Mouse (Mus musculus): ENCODE results near the gene Mark3. TPM values are rescaled to one million over a fixed set of nuclear protein-coding genes. Genes with fewer than 3 reads are reported as not detected.
A peak's percentile ranks its signal among the peaks of the same experiment; 100 is the strongest.

Mark3 gene
- total RNA-seq, 1 experiment: 90.9 TPM

DNA sequence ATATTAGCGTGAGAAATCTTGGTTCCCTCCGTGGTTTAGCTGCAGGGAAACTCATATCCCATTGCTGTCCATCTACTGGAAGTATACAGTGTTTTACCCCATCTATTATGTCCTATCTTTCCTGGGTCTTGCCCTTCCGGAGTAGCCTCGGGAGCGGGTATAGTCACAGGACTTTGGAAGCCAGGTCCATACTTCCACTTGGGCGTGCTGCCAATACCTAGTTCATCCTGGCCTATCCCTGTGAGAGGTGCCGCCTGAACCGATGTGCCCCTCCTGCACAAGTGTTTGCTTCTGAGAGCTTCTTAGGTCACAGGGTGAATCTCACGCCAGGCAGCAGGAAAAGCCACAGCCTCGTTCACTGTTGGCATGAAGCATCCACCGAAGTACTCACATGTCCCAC, 115.1 kb downstream of the Mark3 start:
- in situ Hi-C loops (cut with MboI; ENCODE audit: low sequenced_read_pairs in 2 of 2, unreplicated experiment in 2 of 2): no loop called here
- no peaks in the 10 kb centered on the region for H3K9me3 ChIP-seq (ENCODE audit: control insufficient read depth, insufficient read depth, low read depth, low read length)
- H3K36me3 ChIP-seq (ENCODE audit: control insufficient read depth, insufficient read depth, low read length, poor library complexity, severe bottlenecking): no peaks in the 10 kb centered on the region
- no peak overlapping the region for H3K27ac ChIP-seq (ENCODE audit: insufficient read depth, low read depth, low read length, poor library complexity, severe bottlenecking)
- peaks cover 2 to 26% of the 10 kb centered on the region in 2 experiments; a peak in 3 of 4 replicates for H3K4me1 ChIP-seq (ENCODE audit: control insufficient read depth in 2 of 2, insufficient read depth in 2 of 2, low read length in 2 of 2, poor library complexity in 1 of 2)
- no peak for TF ChIP-seq CHD2 (IDR thresholded peaks at IDR 0.05; ENCODE audit: low read depth, low read length)
- H3K9ac ChIP-seq (ENCODE audit: insufficient read depth, low read depth, low read length, poor library complexity, severe bottlenecking): no peak overlapping the region
- H3K4me3 ChIP-seq (ENCODE audit: insufficient read depth in 1 of 2, low read depth in 1 of 2, low read length in 2 of 2, poor library complexity in 1 of 2, severe bottlenecking in 1 of 2): no peak overlapping the region
- DNase-seq (ENCODE audit: low read depth, low spot score): no peak

DNA sequence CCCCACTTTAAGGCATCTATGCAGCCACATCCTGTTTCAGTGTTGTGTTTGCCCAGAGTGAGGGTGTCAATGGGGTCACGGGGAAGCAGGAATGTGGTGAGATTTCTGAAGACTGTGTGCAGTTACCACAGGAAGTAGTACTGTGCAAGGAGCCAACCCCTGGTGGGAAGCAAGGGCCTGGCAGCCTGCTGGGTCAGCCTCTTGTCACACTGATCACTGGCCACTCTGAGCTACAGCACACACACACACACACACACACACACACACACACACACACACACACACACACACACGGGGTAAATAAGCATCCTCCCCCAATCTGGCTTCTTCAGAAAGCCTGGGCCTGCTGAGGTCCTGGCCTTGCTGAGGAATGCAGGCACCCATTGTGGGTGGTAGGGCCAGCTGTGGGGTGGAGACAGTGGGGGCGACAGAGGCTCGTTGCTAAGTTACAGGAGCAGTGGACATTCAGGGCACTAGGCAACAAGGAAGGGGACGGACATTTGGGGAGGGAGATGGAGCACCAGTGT, 117.1 kb downstream of the Mark3 start:
- Histone ChIP-seq H3K9ac (ENCODE audit: insufficient read depth, low read depth, low read length, poor library complexity, severe bottlenecking) (no peak overlapping the region), H3K4me3 (ENCODE audit: insufficient read depth in 1 of 2, low read depth in 1 of 2, low read length in 2 of 2, poor library complexity in 1 of 2, severe bottlenecking in 1 of 2) (no peak overlapping the region), H3K9me3 (ENCODE audit: control insufficient read depth, insufficient read depth, low read depth, low read length) (no peaks in the 10 kb centered on the region), H3K36me3 (ENCODE audit: control insufficient read depth, insufficient read depth, low read length, poor library complexity, severe bottlenecking) (no peaks in the 10 kb centered on the region), H3K4me1 (ENCODE audit: control insufficient read depth in 2 of 2, insufficient read depth in 2 of 2, low read length in 2 of 2, poor library complexity in 1 of 2) (peaks cover 4 to 37% of the 10 kb centered on the region in 2 experiments; a peak in 3 of 4 replicates), H3K27ac (ENCODE audit: insufficient read depth, low read depth, low read length, poor library complexity, severe bottlenecking) (no peak overlapping the region)
- TF ChIP-seq ZC3H11A (IDR thresholded peaks at IDR 0.05; ENCODE audit: borderline replicate concordance, low read depth, low read length) (no peak), ZNF384 (IDR thresholded peaks at IDR 0.05; ENCODE audit: low read depth, low read length) (no peak), CHD2 (IDR thresholded peaks at IDR 0.05; ENCODE audit: low read depth, low read length) (no peak), MAFK (IDR thresholded peaks at IDR 0.05; ENCODE audit: insufficient read depth, low read depth, low read length) (no peak), HCFC1 (IDR thresholded peaks at IDR 0.05; ENCODE audit: borderline replicate concordance, insufficient read depth, low read length) (no peak)
- in situ Hi-C loops (cut with MboI; ENCODE audit: low sequenced_read_pairs in 2 of 2, unreplicated experiment in 2 of 2): no loop called here
- DNase-seq (ENCODE audit: low read depth, low spot score): no peak

DNA sequence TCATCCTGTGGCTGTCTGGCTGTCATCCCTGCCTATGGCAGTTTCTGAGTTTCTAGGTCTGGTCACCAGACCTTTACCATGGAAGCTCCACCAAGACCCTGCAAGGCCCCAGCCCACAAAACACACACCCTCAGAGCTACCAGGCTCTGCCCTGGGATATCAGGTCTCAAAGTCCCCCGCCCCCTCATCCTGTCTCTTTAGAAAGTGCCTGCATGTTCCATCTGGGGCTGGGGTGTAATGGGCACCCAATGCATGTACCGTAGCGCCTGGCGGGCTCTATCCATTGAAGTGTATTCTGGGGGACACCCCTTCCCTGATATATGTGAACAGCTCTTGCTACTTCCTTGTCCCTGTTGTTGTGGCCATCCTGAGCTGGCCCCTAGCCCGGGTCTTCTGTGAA, 118.6 kb downstream of the Mark3 start:
- DNase-seq (ENCODE audit: low read depth, low spot score): no peak
- no peaks in the 10 kb centered on the region for H3K9me3 ChIP-seq (ENCODE audit: control insufficient read depth, insufficient read depth, low read depth, low read length)
- 0 out of 2 replicates have a peak overlapping the region, but pooled peaks have one; percentile 34 for H3K9ac ChIP-seq (ENCODE audit: insufficient read depth, low read depth, low read length, poor library complexity, severe bottlenecking)
- peaks cover 4 to 34% of the 10 kb centered on the region in 2 experiments; a peak in 3 of 4 replicates for H3K4me1 ChIP-seq (ENCODE audit: control insufficient read depth in 2 of 2, insufficient read depth in 2 of 2, low read length in 2 of 2, poor library complexity in 1 of 2)
- in situ Hi-C loops (cut with MboI; ENCODE audit: low sequenced_read_pairs in 2 of 2, unreplicated experiment in 2 of 2): no loop called here
- TF ChIP-seq MAFK (IDR thresholded peaks at IDR 0.05; ENCODE audit: insufficient read depth, low read depth, low read length): no peak
- H3K4me3 ChIP-seq (ENCODE audit: insufficient read depth in 1 of 2, low read depth in 1 of 2, low read length in 2 of 2, poor library complexity in 1 of 2, severe bottlenecking in 1 of 2): peak overlapping the region; percentile 0 to 5; a peak in 1 of 4 replicates
- H3K27ac ChIP-seq (ENCODE audit: insufficient read depth, low read depth, low read length, poor library complexity, severe bottlenecking): no peak overlapping the region
- H3K36me3 ChIP-seq (ENCODE audit: control insufficient read depth, insufficient read depth, low read length, poor library complexity, severe bottlenecking): no peaks in the 10 kb centered on the region

DNA sequence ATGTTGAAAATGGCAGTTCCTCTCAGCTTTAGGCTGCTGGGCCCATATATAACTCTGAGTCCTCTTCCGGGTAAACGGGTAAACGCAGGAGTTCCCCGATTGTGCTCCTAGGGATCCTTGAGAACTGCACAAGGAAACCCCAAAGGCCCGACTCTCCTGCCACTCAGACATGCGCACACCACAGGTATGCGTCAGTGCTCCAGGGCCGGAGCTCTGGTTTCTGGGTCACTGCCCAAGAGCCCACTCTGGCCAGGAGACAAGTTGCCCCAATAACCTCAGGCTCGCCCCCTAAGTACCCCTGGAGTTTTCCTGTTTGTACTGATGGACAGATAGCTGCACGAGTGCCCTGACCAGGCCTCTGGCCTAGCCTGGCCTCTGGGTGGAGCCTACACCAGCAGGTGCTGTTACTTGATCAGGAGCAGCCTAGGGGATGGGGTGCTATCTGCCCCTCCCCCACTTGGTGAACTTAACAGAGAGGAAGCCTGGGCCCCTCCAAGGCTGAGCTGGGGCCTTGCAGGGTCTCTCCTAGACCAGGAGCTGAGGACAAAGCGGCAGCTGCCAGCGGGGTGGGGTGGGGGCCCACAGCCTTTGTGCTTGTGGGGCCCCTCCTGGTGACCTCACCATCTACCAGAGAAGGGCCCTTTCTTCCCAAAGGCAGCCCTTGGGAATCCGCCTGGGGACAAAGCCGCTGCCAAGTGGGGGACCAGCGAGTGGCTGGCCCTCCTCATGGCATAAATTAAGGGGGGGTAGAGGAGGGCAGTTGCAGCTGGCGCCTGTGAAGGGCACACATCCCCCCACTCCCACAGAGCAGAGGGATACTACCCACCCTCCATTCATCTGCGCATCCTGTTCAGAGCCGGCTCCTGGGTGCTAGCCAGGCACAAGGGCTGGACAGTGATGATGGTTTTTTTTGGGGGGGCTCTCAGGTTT, 119.3 kb downstream of the Mark3 start:
- in situ Hi-C loops (cut with MboI; ENCODE audit: low sequenced_read_pairs in 2 of 2, unreplicated experiment in 2 of 2): no loop called here
- no peaks in the 10 kb centered on the region for H3K36me3 ChIP-seq (ENCODE audit: control insufficient read depth, insufficient read depth, low read length, poor library complexity, severe bottlenecking)
- peaks cover 4 to 32% of the 10 kb centered on the region in 2 experiments; a peak in 3 of 4 replicates for H3K4me1 ChIP-seq (ENCODE audit: control insufficient read depth in 2 of 2, insufficient read depth in 2 of 2, low read length in 2 of 2, poor library complexity in 1 of 2)
- TF ChIP-seq ZNF384 (IDR thresholded peaks at IDR 0.05; ENCODE audit: low read depth, low read length) (no peak), ZC3H11A (IDR thresholded peaks at IDR 0.05; ENCODE audit: borderline replicate concordance, low read depth, low read length) (no peak), CHD2 (IDR thresholded peaks at IDR 0.05; ENCODE audit: low read depth, low read length) (no peak), MAFK (IDR thresholded peaks at IDR 0.05; ENCODE audit: insufficient read depth, low read depth, low read length) (no peak), HCFC1 (IDR thresholded peaks at IDR 0.05; ENCODE audit: borderline replicate concordance, insufficient read depth, low read length) (no peak)
- no peak overlapping the region for H3K9ac ChIP-seq (ENCODE audit: insufficient read depth, low read depth, low read length, poor library complexity, severe bottlenecking)
- H3K27ac ChIP-seq (ENCODE audit: insufficient read depth, low read depth, low read length, poor library complexity, severe bottlenecking): no peak overlapping the region
- 0 out of 4 replicates have a peak overlapping the region, but pooled peaks of 1 of the 2 experiments have one; percentile 0 for H3K4me3 ChIP-seq (ENCODE audit: insufficient read depth in 1 of 2, low read depth in 1 of 2, low read length in 2 of 2, poor library complexity in 1 of 2, severe bottlenecking in 1 of 2)
- no peak for DNase-seq (ENCODE audit: low read depth, low spot score)
- no peaks in the 10 kb centered on the region for H3K9me3 ChIP-seq (ENCODE audit: control insufficient read depth, insufficient read depth, low read depth, low read length)
